Mouse (Mus musculus) heart, postnatal 0 days (tissue): ENCODE data around the gene Fmnl2.

ENCODE experiments used
- CTCF ChIP-seq: IDR thresholded peaks from 2 replicates; pipeline ENCODE4 v1.5.1; 2016; ENCODE audit warnings: antibody characterized with exemption, control low read depth, low read depth
- EP300 ChIP-seq: IDR thresholded peaks from 2 replicates; pipeline ENCODE4 v1.6.1; 2016; ENCODE audit warnings: antibody characterized with exemption, low read depth

DNA sequence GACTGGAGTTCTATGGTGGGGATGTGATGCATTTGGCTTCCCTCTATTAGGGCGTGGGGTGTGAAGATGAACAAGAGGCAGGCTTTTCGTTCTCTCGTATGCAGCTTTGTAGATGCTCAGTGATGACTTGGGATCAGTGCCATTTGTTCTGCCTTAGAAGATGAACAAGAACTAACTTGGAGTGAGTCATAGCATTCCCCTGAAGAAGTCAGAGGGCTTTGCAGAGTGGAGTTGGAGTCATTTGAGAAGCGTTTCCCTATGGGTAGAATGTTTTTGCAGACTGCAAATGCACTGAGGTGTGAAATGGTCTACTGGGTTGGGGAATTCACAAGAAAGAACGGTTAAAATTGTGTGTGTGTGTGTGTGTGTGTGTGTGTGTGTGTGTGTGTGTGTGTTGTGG is 108.6 kb downstream of the Fmnl2 start:
- no peak for TF ChIP-seq CTCF
- no peak for TF ChIP-seq EP300
